Mouse (Mus musculus): ENCODE measurements around the gene Adam6b. TPM values are rescaled to one million over a fixed set of nuclear protein-coding genes. Genes with fewer than 3 reads are reported as not detected.
"Not testable (repeated sequence)": the region's sequence is repeated elsewhere in the genome, so short reads cannot be mapped to it uniquely, and the experiment has no call there.

The Adam6b gene
- total and polyA plus RNA-seq, 3 experiments: not detected

DNA sequence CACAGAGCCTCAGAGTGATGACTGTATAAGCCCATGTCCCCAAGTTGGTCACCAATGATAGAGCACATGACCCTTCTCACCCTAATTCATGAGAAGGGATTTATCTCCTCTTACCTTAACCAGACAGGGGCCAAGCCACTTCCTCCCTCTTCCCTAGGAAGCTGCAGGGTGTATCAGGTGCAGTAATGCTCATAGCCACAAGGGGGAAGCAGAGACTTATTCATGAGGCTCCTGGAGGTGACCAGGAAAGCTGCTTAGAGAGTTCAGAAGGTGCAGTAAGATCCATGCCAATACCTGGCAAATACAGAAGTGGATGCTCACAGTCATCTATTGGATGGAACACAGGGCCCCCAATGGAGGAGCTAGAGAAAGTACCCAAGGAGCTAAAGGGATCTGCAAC, 1.6 kb upstream of the Adam6b start:
- H3K4me1 ChIP-seq (ENCODE audit: control insufficient read depth in 1 of 2, insufficient read depth in 2 of 2, low read length in 2 of 2); H3K9me3 ChIP-seq (replicated peaks; ENCODE audit: insufficient read depth, low read length); H3K27me3 ChIP-seq (ENCODE audit: control insufficient read depth in 1 of 2, insufficient read depth in 2 of 2, low read length in 2 of 2); H3K79me2 ChIP-seq (ENCODE audit: control insufficient read depth, insufficient read depth, low read length, poor library complexity); H3K9ac ChIP-seq (ENCODE audit: control insufficient read depth, low read depth, low read length, poor library complexity, severe bottlenecking); H3K4me3 ChIP-seq (ENCODE audit: control insufficient read depth in 1 of 2, insufficient read depth in 1 of 2, low read depth in 2 of 2, low read length in 2 of 2); H3K36me3 ChIP-seq (ENCODE audit: control insufficient read depth in 1 of 2, insufficient read depth in 2 of 2, low read length in 2 of 2); H3K27ac ChIP-seq (ENCODE audit: control insufficient read depth, low read depth, low read length): not testable (repeated sequence)
- TF ChIP-seq ZC3H11A (IDR thresholded peaks at IDR 0.05; ENCODE audit: low read depth, low read length) (peak; percentile 73), SMC3 (IDR thresholded peaks at IDR 0.05; ENCODE audit: low read depth, low read length) (peak; percentile 83), RAD21 (IDR thresholded peaks at IDR 0.05; ENCODE audit: low read depth, low read length) (peak; percentile 84), CTCF (IDR thresholded peaks at IDR 0.05 in 2 of 3, conservative IDR thresholded peaks at IDR 0.05 in 1 of 3; ENCODE audit: control insufficient read depth in 1 of 3, insufficient read depth in 1 of 3, low read depth in 2 of 3, low read length in 3 of 3, poor library complexity in 1 of 3, severe bottlenecking in 1 of 3) (peak; percentile 85 to 90 (median 87))
- DNase-seq (ENCODE audit: low read depth, low spot score): peak; percentile 79

DNA sequence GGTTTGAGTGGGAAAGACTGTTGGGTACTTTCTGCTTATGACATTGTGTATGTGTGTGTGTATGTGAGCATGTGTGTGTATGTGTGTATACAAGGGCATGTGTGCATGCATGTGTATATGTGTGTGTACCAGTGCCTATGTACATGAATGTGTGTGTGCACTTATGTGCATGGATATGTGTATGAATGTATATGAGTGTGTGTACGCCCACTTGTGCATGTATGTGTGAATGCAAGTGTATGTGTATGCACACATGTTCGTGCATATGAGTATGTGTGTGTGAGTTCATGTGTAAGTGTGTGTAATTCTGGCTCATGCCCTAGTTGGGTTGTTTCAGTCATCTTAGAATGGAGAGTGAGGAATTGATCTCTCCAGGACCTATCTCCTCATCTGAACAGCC, 36.6 kb downstream of the Adam6b start:
- no peak overlapping the region for H3K4me3 ChIP-seq (ENCODE audit: control insufficient read depth in 1 of 2, insufficient read depth in 1 of 2, low read depth in 2 of 2, low read length in 2 of 2)
- H3K79me2 ChIP-seq (ENCODE audit: control insufficient read depth, insufficient read depth, low read length, poor library complexity): no peaks in the 10 kb centered on the region
- no peaks in the 10 kb centered on the region for H3K4me1 ChIP-seq (ENCODE audit: control insufficient read depth in 1 of 2, insufficient read depth in 2 of 2, low read length in 2 of 2)
- TF ChIP-seq MYC (IDR thresholded peaks at IDR 0.05; ENCODE audit: low read depth, low read length) (no peak), ETS1 (IDR thresholded peaks at IDR 0.05; ENCODE audit: low read depth, low read length) (no peak), POLR2AphosphoS5 (IDR thresholded peaks at IDR 0.05; ENCODE audit: borderline replicate concordance, low read depth, low read length) (peak; percentile 95; the same call in 1 of the 2 replicates)
- no peaks in the 10 kb centered on the region for H3K27me3 ChIP-seq (ENCODE audit: control insufficient read depth in 1 of 2, insufficient read depth in 2 of 2, low read length in 2 of 2)
- no peak overlapping the region for H3K27ac ChIP-seq (ENCODE audit: control insufficient read depth, low read depth, low read length)
- H3K9me3 ChIP-seq (replicated peaks; ENCODE audit: insufficient read depth, low read length): no peaks in the 10 kb centered on the region; the same call in 1 of the 2 replicates
- H3K9ac ChIP-seq (ENCODE audit: control insufficient read depth, low read depth, low read length, poor library complexity, severe bottlenecking): no peak overlapping the region
- no peak for DNase-seq (ENCODE audit: low read depth, low spot score)
- H3K36me3 ChIP-seq (ENCODE audit: control insufficient read depth in 1 of 2, insufficient read depth in 2 of 2, low read length in 2 of 2): no peaks in the 10 kb centered on the region

Other genes with a start within 250 kb of the Adam6b start
- not detected in 2 replicates for gene Adam6a, start 54.4 kb downstream of the Adam6b start, total RNA-seq (2012; rRNA removed)
- not detected for gene Adam6a, start 54.4 kb downstream of the Adam6b start, polyA plus RNA-seq (2012; ENCODE audit: insufficient read depth in 1 of 2, insufficient read length in 2 of 2, low read depth in 1 of 2, low replicate concordance in 2 of 2, missing spikeins in 1 of 2)

All from MEL (cell line).